Mouse (Mus musculus): Measurements from ENCODE around the gene Terf2. TPM values are rescaled to one million over a fixed set of nuclear protein-coding genes. Genes with fewer than 3 reads are reported as not detected.

Terf2 gene
- polyA plus RNA-seq, 1 experiment = 12.2 TPM

DNA sequence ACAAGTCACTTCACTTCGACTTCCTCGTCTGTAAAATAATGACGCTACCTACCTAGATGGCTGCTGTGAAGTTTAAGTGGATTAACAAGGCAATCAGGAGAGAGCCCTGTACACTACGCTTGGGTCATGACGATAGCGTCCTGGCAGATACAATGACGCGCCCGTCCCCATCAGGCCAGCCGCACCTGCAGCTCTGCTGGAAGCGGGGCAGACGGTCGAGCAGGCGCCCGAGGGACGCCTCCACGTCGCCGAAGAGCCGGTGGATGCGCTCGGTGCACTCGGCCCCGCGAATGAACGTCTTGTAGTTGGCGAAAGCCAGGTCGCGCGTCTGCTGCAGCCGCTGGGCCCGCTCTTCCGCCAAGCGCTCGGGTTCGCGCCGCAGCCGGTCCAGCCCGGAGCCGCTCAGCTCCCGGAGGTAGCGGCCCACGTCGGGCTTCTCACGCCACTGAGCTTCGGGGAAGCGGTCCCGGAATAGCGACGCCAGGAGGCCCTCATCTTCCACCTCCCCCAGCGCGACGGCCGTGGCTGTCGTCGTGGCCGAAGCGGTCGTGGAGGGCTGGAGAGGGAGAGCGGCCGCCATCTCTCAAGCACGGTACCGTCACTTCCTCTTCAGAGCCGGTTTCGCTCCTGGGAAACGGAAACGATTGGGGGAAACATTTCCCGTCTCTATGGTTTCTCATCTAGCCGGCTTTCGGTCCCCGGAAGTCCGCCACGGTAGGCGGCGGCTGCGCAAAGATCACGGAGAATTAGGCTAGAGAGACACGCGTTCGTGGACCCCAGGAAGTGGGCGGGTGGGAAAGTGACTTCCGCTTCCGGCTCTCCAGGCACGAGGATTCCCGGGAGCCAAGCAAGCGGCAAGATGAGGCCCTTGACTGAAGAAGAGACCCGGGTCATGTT is 40.0 kb downstream of the Terf2 start, which contains the start of the genes Cog8 and Nip7:
Gene Cog8 (minus strand): TSS at position 614 of the 897 bp plus-strand sequence.
Gene Nip7 (plus strand): TSS at position 802 of the 897 bp plus-strand sequence.
- Histone ChIP-seq H3K36me3 (ENCODE audit: control insufficient read depth, insufficient read depth, low read length) (no peaks in the 10 kb centered on the region), H3K4me3 (ENCODE audit: insufficient read depth, low read depth, low read length) (peak within 1 kb of the TSS; percentile 90), H3K27me3 (replicated peaks; ENCODE audit: control insufficient read depth, insufficient read depth, low read length) (no peaks in the 10 kb centered on the region), H3K4me1 (ENCODE audit: control insufficient read depth, insufficient read depth, low read length) (peaks cover 3% of the 10 kb centered on the region; the same call in 1 of the 2 replicates), H3K27ac (ENCODE audit: insufficient read depth, low read depth, low read length) (peak within 1 kb of the TSS; percentile 42)
- WGBS = under 1% methylated on average over 88 of the region's 88 CpGs
- TF ChIP-seq POLR2A (IDR thresholded peaks at IDR 0.05; ENCODE audit: low read depth, low read length) = peak; percentile 48
- TF ChIP-seq CTCF (conservative IDR thresholded peaks at IDR 0.05; ENCODE audit: insufficient read depth, insufficient read length, low read depth, low read length) = no peak
- DNase-seq = peak; percentile 99

DNA sequence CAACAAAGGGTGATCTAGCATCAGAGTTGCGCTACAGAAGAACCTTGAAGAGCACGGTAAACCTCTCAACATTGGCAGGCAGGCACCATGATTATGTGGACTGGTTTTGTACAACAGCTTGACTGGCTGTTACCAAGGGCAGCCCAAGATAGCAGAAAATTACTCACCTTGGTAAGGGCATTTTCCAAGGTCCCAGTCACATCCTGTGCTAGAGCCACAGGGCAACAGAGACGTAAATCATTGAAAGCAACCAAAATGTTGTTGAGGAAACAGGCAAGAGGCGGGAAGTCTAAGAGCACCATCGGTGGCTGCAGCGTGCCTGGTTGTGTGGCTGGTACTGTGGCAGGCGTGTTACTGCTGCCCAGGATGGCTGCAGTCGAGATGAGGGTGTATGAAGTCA is 44.3 kb downstream of the Terf2 start:
- no peaks in the 10 kb centered on the region; the same call in 1 of the 2 replicates for H3K36me3 ChIP-seq (ENCODE audit: control insufficient read depth, insufficient read depth, low read length)
- peaks cover 5% of the 10 kb centered on the region; the same call in 1 of the 2 replicates for H3K4me1 ChIP-seq (ENCODE audit: control insufficient read depth, insufficient read depth, low read length)
- no peak for DNase-seq
- 94% methylated on average over 8 of the region's 8 CpGs for WGBS
- H3K27ac ChIP-seq (ENCODE audit: insufficient read depth, low read depth, low read length) = no peak overlapping the region
- TF ChIP-seq POLR2A (IDR thresholded peaks at IDR 0.05; ENCODE audit: low read depth, low read length) = no peak
- no peak for TF ChIP-seq CTCF (conservative IDR thresholded peaks at IDR 0.05; ENCODE audit: insufficient read depth, insufficient read length, low read depth, low read length)
- no peaks in the 10 kb centered on the region for H3K27me3 ChIP-seq (replicated peaks; ENCODE audit: control insufficient read depth, insufficient read depth, low read length)
- no peak overlapping the region for H3K4me3 ChIP-seq (ENCODE audit: insufficient read depth, low read depth, low read length)

DNA sequence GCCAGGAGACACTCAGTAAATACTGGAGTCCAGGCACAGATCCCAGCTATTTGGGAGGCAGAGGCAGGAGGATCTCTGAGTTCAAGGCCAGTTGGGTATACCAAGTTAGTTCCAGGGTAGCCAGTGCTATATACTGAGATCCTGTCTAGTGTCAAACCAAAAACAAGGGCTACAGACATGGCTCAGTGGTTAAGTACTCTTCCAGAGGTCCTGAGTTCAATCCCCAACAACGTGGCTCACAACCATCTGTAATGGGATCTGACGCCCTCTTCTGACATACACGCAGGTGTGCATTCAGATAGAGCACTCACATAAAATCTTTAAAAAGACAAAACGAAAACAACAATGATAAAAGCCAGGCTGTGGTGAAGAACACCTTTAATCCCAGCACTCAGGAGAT is 46.9 kb downstream of the Terf2 start:
- DNase-seq = no peak
- Histone ChIP-seq H3K27me3 (replicated peaks; ENCODE audit: control insufficient read depth, insufficient read depth, low read length) (no peaks in the 10 kb centered on the region), H3K4me3 (ENCODE audit: insufficient read depth, low read depth, low read length) (no peak overlapping the region), H3K36me3 (ENCODE audit: control insufficient read depth, insufficient read depth, low read length) (peaks cover 3% of the 10 kb centered on the region; the same call in 1 of the 2 replicates), H3K27ac (ENCODE audit: insufficient read depth, low read depth, low read length) (no peak overlapping the region), H3K4me1 (ENCODE audit: control insufficient read depth, insufficient read depth, low read length) (peaks cover 5% of the 10 kb centered on the region; the same call in 1 of the 2 replicates)
- WGBS = 89% methylated on average over 4 of the region's 4 CpGs
- TF ChIP-seq POLR2A (IDR thresholded peaks at IDR 0.05; ENCODE audit: low read depth, low read length) (no peak), CTCF (conservative IDR thresholded peaks at IDR 0.05; ENCODE audit: insufficient read depth, insufficient read length, low read depth, low read length) (no peak)

DNA sequence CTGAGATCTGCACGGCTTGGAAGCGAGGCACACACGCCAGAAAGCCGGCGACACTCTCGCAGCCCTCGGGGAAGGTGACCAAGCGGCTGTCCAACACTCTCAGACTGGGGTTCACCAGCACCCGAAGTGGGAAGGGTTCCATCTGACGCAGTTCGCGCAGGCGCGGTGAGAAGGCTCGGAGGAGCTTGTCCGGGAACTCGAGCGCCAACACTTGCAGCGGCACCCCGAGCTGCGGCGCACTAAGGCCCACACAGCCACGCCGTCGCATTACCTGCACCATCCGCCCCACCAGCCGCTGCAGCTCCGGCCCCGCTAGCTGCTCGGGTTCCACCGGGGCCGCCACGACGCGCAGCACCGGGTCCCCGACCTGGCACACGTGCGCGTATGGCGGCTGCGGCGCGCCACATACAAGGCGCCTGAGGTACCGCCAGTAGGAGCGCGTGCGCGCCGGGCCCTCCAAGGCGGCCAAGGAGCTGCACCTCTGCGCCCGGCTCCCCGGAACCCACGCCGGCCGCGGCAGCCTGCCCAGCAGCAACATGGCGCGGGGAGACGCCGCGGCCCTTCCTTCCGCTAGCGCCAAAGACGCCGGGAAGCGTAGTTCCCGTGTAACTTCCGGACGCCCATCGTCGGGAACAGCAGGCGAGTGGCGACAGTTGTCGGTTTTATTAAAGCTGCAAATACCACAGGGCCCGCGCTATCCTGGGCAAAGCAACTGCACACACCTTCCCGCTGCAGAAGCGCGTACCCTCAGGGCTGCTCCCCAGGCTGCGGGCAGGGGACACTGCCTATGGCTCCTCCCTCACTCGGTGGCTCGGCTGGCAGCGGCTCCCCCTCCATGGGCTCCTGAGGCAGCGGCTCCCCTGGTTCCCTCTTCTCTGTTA is 48.0 kb downstream of the Terf2 start, which contains the start of gene Pdf:
Gene Pdf (minus strand): TSS at position 554 of the 881 bp plus-strand sequence.
- peaks cover 5% of the 10 kb centered on the region; the same call in 1 of the 2 replicates for H3K4me1 ChIP-seq (ENCODE audit: control insufficient read depth, insufficient read depth, low read length)
- peak within 1 kb of the TSS; percentile 66 for H3K27ac ChIP-seq (ENCODE audit: insufficient read depth, low read depth, low read length)
- peak; percentile 86 for DNase-seq
- H3K27me3 ChIP-seq (replicated peaks; ENCODE audit: control insufficient read depth, insufficient read depth, low read length) = no peaks in the 10 kb centered on the region
- WGBS = under 1% methylated on average over 87 of the region's 87 CpGs
- H3K4me3 ChIP-seq (ENCODE audit: insufficient read depth, low read depth, low read length) = peak within 1 kb of the TSS; percentile 74
- TF ChIP-seq POLR2A (IDR thresholded peaks at IDR 0.05; ENCODE audit: low read depth, low read length) (peak; percentile 47), CTCF (conservative IDR thresholded peaks at IDR 0.05; ENCODE audit: insufficient read depth, insufficient read length, low read depth, low read length) (no peak)
- H3K36me3 ChIP-seq (ENCODE audit: control insufficient read depth, insufficient read depth, low read length) = peaks cover 7% of the 10 kb centered on the region

DNA sequence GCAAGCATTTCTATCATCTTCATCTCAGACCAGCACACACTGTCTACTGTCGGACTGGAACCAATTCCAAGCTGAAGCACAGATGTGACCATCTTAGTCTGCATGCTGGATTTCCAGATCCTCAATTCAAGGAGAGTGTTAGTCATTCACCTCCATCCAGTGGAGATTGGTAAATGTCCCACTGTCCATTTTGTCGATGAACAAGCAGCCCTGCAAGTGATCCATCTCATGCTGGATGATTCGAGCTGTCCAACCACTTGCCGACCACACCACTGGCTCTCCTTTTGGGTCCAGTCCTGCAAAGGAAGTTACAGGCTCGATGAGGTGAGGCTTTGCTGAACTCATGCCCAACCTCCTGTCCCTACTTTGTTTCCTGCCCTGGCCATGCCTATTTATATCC is 49.4 kb downstream of the Terf2 start:
- peak; percentile 22 for DNase-seq
- peaks cover 7% of the 10 kb centered on the region for H3K36me3 ChIP-seq (ENCODE audit: control insufficient read depth, insufficient read depth, low read length)
- H3K27me3 ChIP-seq (replicated peaks; ENCODE audit: control insufficient read depth, insufficient read depth, low read length) = no peaks in the 10 kb centered on the region
- H3K4me3 ChIP-seq (ENCODE audit: insufficient read depth, low read depth, low read length) = no peak overlapping the region
- TF ChIP-seq POLR2A (IDR thresholded peaks at IDR 0.05; ENCODE audit: low read depth, low read length) (no peak), CTCF (conservative IDR thresholded peaks at IDR 0.05; ENCODE audit: insufficient read depth, insufficient read length, low read depth, low read length) (no peak)
- WGBS = 59% methylated on average over 5 of the region's 5 CpGs
- H3K4me1 ChIP-seq (ENCODE audit: control insufficient read depth, insufficient read depth, low read length) = peaks cover 5% of the 10 kb centered on the region; the same call in 1 of the 2 replicates
- no peak overlapping the region for H3K27ac ChIP-seq (ENCODE audit: insufficient read depth, low read depth, low read length)

DNA sequence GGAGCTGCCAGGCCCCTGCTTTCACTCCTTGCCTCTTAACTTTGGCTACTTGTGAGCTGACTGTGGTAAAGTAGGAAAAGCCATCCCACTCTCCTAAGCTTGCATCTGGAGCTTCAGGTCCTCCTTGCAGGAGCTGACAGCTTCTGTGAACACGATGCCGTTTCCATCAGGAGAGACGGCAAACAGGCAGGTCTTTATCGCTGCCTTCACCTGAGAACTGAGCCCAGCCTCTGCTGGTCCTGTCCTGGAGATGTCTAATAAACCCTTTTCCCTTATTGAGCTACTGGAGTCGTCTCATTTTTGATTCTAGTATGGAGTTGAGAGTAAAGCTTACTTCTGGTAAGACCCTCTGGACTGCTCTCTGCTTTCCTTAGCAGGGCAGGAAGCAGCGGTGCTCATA is 50.9 kb downstream of the Terf2 start:
- no peak overlapping the region for H3K27ac ChIP-seq (ENCODE audit: insufficient read depth, low read depth, low read length)
- H3K36me3 ChIP-seq (ENCODE audit: control insufficient read depth, insufficient read depth, low read length) = peaks cover 7% of the 10 kb centered on the region
- no peak overlapping the region for H3K4me3 ChIP-seq (ENCODE audit: insufficient read depth, low read depth, low read length)
- 88% methylated on average over 6 of the region's 6 CpGs for WGBS
- TF ChIP-seq CTCF (conservative IDR thresholded peaks at IDR 0.05; ENCODE audit: insufficient read depth, insufficient read length, low read depth, low read length) = no peak
- no peak for TF ChIP-seq POLR2A (IDR thresholded peaks at IDR 0.05; ENCODE audit: low read depth, low read length)
- peaks cover 5% of the 10 kb centered on the region; the same call in 1 of the 2 replicates for H3K4me1 ChIP-seq (ENCODE audit: control insufficient read depth, insufficient read depth, low read length)
- DNase-seq = no peak
- H3K27me3 ChIP-seq (replicated peaks; ENCODE audit: control insufficient read depth, insufficient read depth, low read length) = no peaks in the 10 kb centered on the region
